Mouse (Mus musculus) embryonic facial prominence, embryonic 15.5 days (tissue): ENCODE measurements around the gene Trim14. TPM values are rescaled to one million over a fixed set of nuclear protein-coding genes. Genes with fewer than 3 reads are reported as not detected.

Source experiments
- ATAC-seq: fragments of 200-750 bp; cut with Nextera tagmentation; 2 replicates; pipeline ENCODE4 v1.8.0; 2017; ENCODE audit warnings: low read depth, moderate TSS enrichment; ENCODE audit not compliant: insufficient number of reproducible peaks, low FRiP score, low TSS enrichment
- H3K27ac ChIP-seq: fragments of 300-500 bp; sonication (generic); replicated peaks from 2 replicates; pipeline ENCODE4 v1.5.1; 2015; ENCODE audit warnings: mild to moderate bottlenecking, inconsistent platforms
- H3K27me3 ChIP-seq: fragments of 300-500 bp; sonication (generic); 2 replicates; pipeline ENCODE4 v1.6.1; 2015; ENCODE audit warnings: inconsistent platforms
- H3K36me3 ChIP-seq: fragments of 300-500 bp; sonication (generic); 2 replicates; pipeline ENCODE4 v1.6.1; 2015; ENCODE audit warnings: mild to moderate bottlenecking, inconsistent platforms
- H3K4me1 ChIP-seq: fragments of 300-500 bp; sonication (generic); 2 replicates; pipeline ENCODE4 v1.6.1; 2015; ENCODE audit warnings: inconsistent platforms
- H3K4me2 ChIP-seq: fragments of 300-500 bp; sonication (generic); replicated peaks from 2 replicates; pipeline ENCODE4 v1.6.1; 2015; ENCODE audit warnings: mild to moderate bottlenecking, inconsistent platforms
- H3K4me3 ChIP-seq: fragments of 300-500 bp; sonication (generic); replicated peaks from 2 replicates; pipeline ENCODE4 v1.5.1; 2015; ENCODE audit warnings: mild to moderate bottlenecking, inconsistent platforms
- H3K9ac ChIP-seq: fragments of 300-500 bp; sonication (generic); 2 replicates; pipeline ENCODE4 v1.6.1; 2015; ENCODE audit warnings: inconsistent platforms
- H3K9me3 ChIP-seq: fragments of 300-500 bp; sonication (generic); replicated peaks from 2 replicates; pipeline ENCODE4 v1.6.1; 2016; ENCODE audit warnings: inconsistent platforms
- WGBS: fragments of 180-500 bp; shearing (Covaris S2); methylation state at CpG from one replicate; pipeline ENCODE4 v1.1.7; 2015; 5-methylcytosine and 5-hydroxymethylcytosine counted together
- polyA plus RNA-seq: library from polyadenylated mRNA; unstranded; fragments of >200 nt; fragmentation: Nextera tagmentation; extraction: Ambion mirVana; gene quantifications from 2 replicates; pipeline ENCODE4 v1.2.1, GENCODE M21; 2015

Trim14 gene
- polyA plus RNA-seq, 1 experiment from 2014 or later, result 2.3 TPM

DNA sequence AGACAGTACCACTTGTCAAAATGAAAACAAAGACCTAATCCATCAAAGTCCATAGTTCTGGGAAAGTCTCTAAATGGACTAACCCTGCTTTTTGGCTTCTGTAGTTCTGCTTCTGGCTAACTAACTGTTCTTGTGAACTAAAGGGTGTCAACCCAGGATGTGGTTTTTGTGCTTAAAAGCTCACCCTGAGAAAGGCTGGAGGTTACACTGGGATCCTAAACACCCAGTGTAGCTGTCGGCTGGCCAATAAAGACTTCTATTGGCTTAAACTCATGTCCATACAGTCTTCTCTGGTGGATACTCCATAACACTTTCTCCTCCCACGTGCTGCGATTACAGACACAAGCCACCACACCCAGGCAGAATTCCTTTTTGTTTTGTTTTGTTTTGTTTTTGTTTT, 9.7 kb downstream of the Trim14 start:
- Histone ChIP-seq H3K9ac (no peak overlapping the region), H3K9me3 (no peaks in the 10 kb centered on the region), H3K27ac (no peak overlapping the region), H3K4me1 (peaks cover 6% of the 10 kb centered on the region; the same call in 1 of the 2 replicates), H3K36me3 (no peaks in the 10 kb centered on the region), H3K4me2 (no peak overlapping the region), H3K27me3 (no peaks in the 10 kb centered on the region), H3K4me3 (no peak overlapping the region)
- ATAC-seq, result no peak
- WGBS, result 88% methylated on average over 3 of the region's 3 CpGs

DNA sequence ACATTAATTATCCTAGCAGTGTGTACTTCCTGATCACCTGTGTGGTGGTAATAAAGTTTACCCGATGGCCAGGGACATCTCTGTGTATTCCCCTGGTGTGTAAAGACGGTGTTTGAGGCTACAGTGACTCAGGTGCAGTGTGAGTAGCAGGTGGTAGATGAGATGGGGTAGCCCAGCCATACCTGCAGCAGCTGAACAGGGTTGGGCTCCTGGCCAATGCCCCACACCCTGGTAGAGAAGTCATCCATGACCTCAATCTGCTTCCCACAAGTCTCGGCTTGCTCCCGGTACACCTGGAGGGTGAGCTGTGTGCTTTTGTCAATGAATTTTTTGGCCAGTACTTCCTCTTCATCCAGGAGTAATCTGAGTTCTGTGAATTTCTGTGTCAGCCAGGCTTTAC, 12.6 kb downstream of the Trim14 start:
- Histone ChIP-seq H3K4me1 (peaks cover 6% of the 10 kb centered on the region; the same call in 1 of the 2 replicates), H3K36me3 (no peaks in the 10 kb centered on the region), H3K27ac (0 out of 2 replicates have a peak overlapping the region, but pooled peaks have one; percentile 3), H3K9ac (no peak overlapping the region), H3K4me2 (no peak overlapping the region), H3K4me3 (no peak overlapping the region), H3K9me3 (no peaks in the 10 kb centered on the region), H3K27me3 (no peaks in the 10 kb centered on the region)
- 80% methylated on average over 4 of the region's 4 CpGs for WGBS
- ATAC-seq, result no peak

DNA sequence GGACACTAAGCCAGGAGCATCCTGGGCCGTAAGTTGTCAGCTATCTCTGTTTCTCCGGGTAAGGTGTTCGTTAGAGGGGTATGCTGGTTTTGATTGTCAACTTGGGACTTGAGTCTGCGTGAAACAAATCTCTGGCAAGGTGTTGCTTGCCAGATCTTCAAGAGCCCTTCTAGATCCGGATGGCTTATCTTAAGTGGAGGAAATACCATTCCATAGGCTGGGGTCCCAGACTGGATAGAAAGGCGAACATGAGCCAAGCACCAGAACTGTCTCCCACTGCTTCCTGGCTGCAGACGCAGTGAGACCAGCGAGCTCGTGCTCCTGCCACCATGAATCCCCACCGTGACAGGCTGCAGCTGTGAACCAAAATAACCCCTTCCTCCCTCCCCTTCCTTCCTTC, 14.5 kb downstream of the Trim14 start:
- no peaks in the 10 kb centered on the region for H3K36me3 ChIP-seq
- no peak overlapping the region for H3K4me2 ChIP-seq
- no peak overlapping the region for H3K27ac ChIP-seq
- no peak overlapping the region for H3K4me3 ChIP-seq
- 77% methylated on average over 10 of the region's 10 CpGs for WGBS
- no peaks in the 10 kb centered on the region for H3K4me1 ChIP-seq
- ATAC-seq, result no peak
- no peaks in the 10 kb centered on the region for H3K9me3 ChIP-seq
- no peaks in the 10 kb centered on the region for H3K27me3 ChIP-seq
- no peak overlapping the region for H3K9ac ChIP-seq

DNA sequence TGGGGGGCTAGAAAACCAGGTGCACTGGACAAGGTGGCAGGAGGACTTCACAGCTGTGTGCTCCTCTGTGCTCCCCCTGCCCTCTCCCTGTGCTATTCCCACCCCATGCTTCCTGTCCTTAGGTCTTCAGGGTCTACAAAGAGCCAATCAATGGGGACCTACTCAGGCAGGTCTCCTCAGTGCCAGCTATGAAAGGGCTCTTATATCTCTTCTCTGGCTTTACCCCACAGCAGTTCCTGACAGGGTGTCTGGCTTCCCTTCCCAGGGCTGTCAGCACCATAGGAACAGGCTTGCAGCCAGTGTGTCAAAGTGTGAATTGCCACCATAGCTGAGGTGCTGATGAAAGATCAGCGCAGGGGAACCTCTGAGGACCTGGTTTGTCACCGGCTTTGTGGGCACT, 15.4 kb downstream of the Trim14 start:
- ATAC-seq, result 0 out of 2 replicates have a peak, but pooled peaks have one; percentile 34
- no peak overlapping the region for H3K4me3 ChIP-seq
- 84% methylated on average over 2 of the region's 2 CpGs for WGBS
- no peak overlapping the region for H3K4me2 ChIP-seq
- H3K36me3 ChIP-seq, result no peaks in the 10 kb centered on the region
- no peaks in the 10 kb centered on the region for H3K27me3 ChIP-seq
- H3K27ac ChIP-seq, result no peak overlapping the region
- H3K9ac ChIP-seq, result no peak overlapping the region
- no peaks in the 10 kb centered on the region for H3K4me1 ChIP-seq
- no peaks in the 10 kb centered on the region for H3K9me3 ChIP-seq

DNA sequence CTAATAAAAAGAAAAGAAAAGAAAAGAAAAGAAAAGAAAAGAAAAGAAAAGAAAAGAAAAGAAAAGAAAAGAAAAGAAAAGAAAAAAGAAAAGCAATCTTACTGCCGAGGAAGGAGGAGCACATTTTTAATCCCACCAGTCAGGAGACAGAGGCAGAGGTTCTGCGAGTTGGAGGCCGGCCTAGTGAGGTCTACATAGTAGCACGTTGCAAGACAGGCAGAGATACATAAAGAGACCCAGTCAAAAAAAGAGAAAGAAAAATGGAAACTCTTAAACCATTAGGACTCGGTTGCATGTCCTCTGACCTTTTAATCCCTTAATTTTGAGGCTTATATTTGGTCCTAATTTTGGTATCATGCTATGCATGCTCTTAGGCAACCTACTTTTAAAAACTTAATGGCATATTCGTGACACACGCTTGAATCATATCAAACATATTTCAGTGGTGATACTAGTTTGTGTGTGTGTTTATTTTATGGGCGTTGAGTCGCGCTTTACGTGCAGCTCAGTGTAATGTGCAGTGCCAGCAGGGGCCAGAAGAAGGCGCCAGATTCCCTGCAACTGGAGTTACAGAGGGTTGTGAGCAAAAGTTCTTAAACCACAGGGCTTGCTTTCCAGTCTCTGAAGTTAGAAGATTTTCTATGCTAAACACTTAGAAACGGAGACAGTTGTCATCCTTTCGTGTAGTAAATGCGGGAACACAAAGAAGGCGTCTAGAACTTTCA, 28.0 kb downstream of the Trim14 start:
- Histone ChIP-seq H3K4me3 (peak overlapping the region; percentile 71), H3K27ac (peak overlapping the region; percentile 68; the same call in 1 of the 2 replicates), H3K4me1 (peaks cover 14% of the 10 kb centered on the region), H3K9ac (no peak overlapping the region), H3K9me3 (no peaks in the 10 kb centered on the region), H3K27me3 (peaks cover 9% of the 10 kb centered on the region), H3K36me3 (peaks cover 12% of the 10 kb centered on the region; the same call in 1 of the 2 replicates), H3K4me2 (peak overlapping the region; percentile 95)
- 0 out of 2 replicates have a peak, but pooled peaks have one; percentile 52 for ATAC-seq
- WGBS, result 11% methylated on average over 16 of the region's 16 CpGs

DNA sequence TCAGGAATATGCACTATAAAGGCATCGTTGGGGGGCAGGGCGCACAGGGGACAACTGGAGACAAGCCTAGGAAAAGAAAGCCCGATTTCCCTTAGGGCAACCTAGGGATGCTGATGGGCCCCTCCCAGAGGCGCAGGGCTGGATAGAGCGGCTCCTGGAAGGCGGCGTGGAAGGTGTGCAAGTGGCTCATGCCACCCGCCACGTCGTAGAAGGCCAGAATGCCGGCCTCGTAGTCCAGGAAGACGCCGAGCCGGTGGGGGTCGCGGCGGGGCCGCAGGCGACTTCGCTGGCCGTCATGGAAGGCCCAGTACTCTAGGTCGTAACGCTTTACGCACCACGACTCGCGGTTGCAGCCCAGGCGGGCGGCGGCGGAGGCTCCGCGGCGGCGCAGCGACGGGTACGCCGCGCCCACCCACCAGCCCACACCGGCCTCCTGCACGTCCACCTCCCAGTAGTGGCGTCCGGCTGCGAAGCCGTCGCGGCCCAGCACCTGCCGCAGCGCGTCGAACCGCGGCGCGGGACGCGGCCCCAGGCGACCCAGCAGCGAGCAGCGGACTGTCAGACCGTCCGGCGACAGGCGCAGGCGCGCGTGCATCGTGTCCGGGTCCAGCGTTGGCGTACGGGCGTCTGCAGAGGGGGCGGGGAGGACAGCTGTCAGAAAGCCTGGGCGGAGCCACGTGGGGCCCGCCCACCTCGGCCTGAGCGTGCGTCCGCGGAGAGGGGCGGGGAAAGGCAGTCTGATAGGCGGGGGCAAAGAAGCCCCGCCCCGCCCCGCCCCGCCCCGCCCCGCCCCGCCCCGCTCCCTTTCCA, 28.9 kb downstream of the Trim14 start:
- H3K27me3 ChIP-seq, result peaks cover 9% of the 10 kb centered on the region
- H3K4me2 ChIP-seq, result peak overlapping the region; percentile 95
- peaks cover 21% of the 10 kb centered on the region; the same call in 1 of the 2 replicates for H3K36me3 ChIP-seq
- H3K4me3 ChIP-seq, result peak overlapping the region; percentile 71
- H3K9ac ChIP-seq, result peak overlapping the region; percentile 59
- H3K27ac ChIP-seq, result peak overlapping the region; percentile 39; the same call in 1 of the 2 replicates
- H3K4me1 ChIP-seq, result peaks cover 14% of the 10 kb centered on the region
- under 1% methylated on average over 84 of the region's 94 CpGs for WGBS
- H3K9me3 ChIP-seq, result no peaks in the 10 kb centered on the region
- peak; percentile 97 for ATAC-seq

DNA sequence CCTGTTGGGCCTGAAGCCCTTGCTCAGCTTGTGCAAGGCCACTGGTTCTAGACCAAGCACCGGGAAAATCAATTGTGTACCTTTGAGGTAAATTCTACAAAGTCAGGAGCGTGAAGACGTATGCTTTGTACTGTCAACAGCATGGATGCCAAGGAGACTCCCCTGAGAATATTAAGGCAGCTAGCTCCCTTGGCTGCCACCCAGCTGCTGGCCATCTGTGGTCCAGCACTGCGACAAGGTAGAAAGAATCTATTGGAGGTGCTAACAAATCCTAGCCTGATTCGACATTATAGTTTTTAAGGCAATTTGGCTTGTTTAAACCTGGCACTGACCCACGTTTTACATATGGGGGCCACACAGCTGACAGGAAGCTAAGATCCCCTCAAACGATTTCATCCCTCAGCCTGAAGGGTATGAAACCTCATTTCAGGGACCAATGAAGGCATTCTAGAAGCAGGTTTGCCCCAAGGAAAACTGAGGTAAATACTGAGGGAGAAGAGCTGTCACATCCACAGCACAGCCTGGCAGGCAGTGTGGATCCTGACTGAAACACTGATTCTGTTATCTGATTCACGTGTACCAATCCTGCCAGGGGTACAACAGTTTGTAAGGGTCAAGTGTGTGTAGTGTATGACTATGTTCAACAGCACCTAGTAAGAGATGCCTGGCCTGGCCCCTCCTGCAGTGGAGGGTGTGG, 30.4 kb downstream of the Trim14 start:
- WGBS, result 51% methylated on average over 8 of the region's 8 CpGs
- peaks cover 33% of the 10 kb centered on the region for H3K36me3 ChIP-seq
- no peak overlapping the region for H3K9ac ChIP-seq
- no peak for ATAC-seq
- H3K4me3 ChIP-seq, result no peak overlapping the region
- peaks cover 9% of the 10 kb centered on the region for H3K27me3 ChIP-seq
- H3K9me3 ChIP-seq, result no peaks in the 10 kb centered on the region
- peaks cover 14% of the 10 kb centered on the region for H3K4me1 ChIP-seq
- no peak overlapping the region for H3K4me2 ChIP-seq
- no peak overlapping the region for H3K27ac ChIP-seq

DNA sequence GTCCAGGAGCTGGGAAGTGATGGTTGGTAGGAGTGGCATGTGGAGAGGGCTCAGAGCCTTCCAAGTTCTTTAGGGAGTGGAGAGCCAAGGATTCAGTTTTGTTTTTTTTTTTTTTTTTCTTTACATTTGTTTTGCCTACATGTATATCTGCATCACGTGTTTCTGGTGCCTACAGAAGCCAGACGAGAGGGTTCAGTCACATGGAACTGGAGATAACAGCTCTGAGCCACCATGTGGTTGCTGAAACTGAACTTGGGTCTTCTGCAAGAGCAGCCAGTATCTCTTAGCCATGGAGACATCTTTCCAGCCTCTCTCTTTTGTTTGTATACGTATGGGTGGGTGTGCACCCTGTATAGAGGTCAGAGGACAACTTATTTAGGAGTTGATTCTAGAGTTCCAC, 32.1 kb downstream of the Trim14 start:
- H3K36me3 ChIP-seq, result peaks cover 48% of the 10 kb centered on the region
- no peak overlapping the region for H3K4me3 ChIP-seq
- no peaks in the 10 kb centered on the region for H3K9me3 ChIP-seq
- no peak overlapping the region for H3K27ac ChIP-seq
- peaks cover 9% of the 10 kb centered on the region for H3K27me3 ChIP-seq
- ATAC-seq, result no peak
- peaks cover 14% of the 10 kb centered on the region for H3K4me1 ChIP-seq
- WGBS, result 83% methylated on average over 3 of the region's 3 CpGs
- no peak overlapping the region for H3K9ac ChIP-seq
- H3K4me2 ChIP-seq, result no peak overlapping the region

DNA sequence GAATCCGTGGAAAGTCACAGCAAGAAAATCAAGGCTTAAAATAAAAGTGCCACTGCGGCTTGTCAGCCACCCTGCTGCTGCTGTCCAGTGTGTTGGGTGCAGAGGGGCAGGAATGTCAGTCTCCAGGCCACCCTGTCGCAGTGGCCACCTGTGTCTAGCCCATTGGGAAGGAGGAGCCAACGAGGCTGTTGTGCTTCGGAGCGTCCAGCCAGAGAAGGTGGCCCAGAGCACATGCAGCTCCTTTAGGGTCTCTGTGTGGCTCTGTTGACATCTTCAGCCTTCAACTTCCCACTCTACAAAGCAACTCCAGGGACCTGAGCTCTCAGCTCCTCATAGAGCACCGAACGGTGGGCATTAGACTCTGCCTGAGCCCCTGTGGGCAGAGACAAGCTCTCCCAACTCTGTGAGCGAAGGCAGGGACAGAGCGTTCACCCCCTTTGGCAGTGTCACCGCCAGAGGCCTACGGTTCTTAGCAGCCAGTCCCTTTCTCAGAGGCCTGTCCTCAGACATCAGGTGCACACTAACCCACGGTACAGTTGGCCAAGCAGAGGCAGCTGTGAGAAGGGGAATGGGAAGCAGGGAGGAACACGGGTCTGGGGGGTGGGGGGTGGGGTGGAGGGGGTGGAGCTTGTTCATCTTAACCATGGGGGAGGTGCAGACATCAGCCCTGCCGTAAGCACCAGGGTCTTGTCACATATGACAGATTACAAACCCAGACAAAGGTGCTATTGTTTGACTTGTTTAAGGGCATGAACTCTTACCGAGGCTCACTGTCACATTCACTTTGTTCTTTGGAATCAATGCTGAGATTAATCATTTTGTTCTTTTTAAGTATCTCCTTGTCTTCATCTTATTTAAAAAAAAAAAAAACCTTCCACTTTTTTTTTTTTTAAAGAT, 33.1 kb downstream of the Trim14 start:
- H3K4me3 ChIP-seq, result no peak overlapping the region
- H3K4me2 ChIP-seq, result no peak overlapping the region
- H3K9ac ChIP-seq, result no peak overlapping the region
- peaks cover 9% of the 10 kb centered on the region for H3K27me3 ChIP-seq
- WGBS, result 69% methylated on average over 16 of the region's 16 CpGs
- H3K27ac ChIP-seq, result no peak overlapping the region
- no peaks in the 10 kb centered on the region for H3K9me3 ChIP-seq
- peaks cover 14% of the 10 kb centered on the region for H3K4me1 ChIP-seq
- no peak for ATAC-seq
- peaks cover 48% of the 10 kb centered on the region for H3K36me3 ChIP-seq

DNA sequence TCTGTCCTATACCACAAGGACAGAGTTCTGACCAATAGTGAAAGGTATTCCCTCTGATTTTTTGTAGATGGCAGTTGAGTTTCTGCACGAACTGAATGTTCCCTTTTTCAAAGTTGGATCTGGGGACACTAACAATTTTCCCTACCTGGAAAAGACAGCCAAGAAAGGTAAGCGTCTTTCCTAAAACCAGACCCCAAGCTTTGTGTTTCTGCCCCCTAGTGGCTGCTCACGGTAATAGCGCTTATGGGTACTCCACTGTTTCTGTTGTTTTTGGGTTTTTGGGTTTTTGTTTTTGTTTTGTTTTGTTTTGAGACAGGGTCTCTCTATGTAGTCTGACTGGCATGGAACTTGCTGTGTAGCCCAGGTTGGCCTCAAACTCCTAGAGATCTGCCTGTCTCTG, 37.0 kb downstream of the Trim14 start:
- no peak overlapping the region for H3K4me3 ChIP-seq
- no peak overlapping the region for H3K4me2 ChIP-seq
- no peaks in the 10 kb centered on the region for H3K27me3 ChIP-seq
- no peak for ATAC-seq
- no peaks in the 10 kb centered on the region for H3K4me1 ChIP-seq
- H3K9me3 ChIP-seq, result no peaks in the 10 kb centered on the region
- H3K9ac ChIP-seq, result no peak overlapping the region
- 12% methylated on average over 4 of the region's 4 CpGs for WGBS
- H3K27ac ChIP-seq, result no peak overlapping the region
- peaks cover 69% of the 10 kb centered on the region for H3K36me3 ChIP-seq
